Mouse (Mus musculus): Measurements from ENCODE around the gene Tpd52l2.

- TF ChIP-seq CTCF (conservative IDR thresholded peaks at IDR 0.05; ENCODE audit: insufficient read depth, insufficient read length, low read depth, low read length) (no peak), POLR2A (IDR thresholded peaks at IDR 0.05; ENCODE audit: low read depth, low read length) (no peak)
These were observed 22.3 kb downstream of the Tpd52l2 start for GRCm38 (mm10) chr2:181519201-181519600.

Measured in kidney, adult 2 months (tissue).